Mouse (Mus musculus): ENCODE data around the gene Wdr70.

GRCm38 (mm10) chr15:7923281-7923680 is 175.7 kb downstream of the Wdr70 start:
- no peak for TF ChIP-seq CTCF (IDR thresholded peaks at IDR 0.05)
- TF ChIP-seq EP300 (IDR thresholded peaks at IDR 0.05): no peak
